In the genomic region with DNA sequence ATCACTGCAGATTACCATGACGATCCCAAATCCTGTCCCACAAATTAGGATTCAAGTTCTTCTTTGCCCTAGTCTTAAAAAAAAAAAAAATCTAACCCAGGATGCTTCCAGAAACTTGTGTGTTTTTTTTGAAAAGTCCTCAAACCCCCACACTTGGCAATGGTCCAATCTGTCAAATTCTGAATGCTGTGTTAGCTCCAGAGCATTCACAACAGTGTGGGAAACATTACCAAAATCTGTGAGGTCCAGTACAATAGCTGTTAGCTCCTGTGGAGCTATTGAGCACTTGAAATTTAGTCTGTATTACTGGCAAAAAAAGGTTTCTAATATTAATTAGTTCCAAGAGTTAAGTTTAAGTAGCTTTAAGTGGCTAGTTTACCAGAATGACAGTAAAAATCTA, we compare ENCODE assay signal across 20 mouse cellular contexts.
DNase-seq lines count a peak whose midpoint lies in the region; ATAC-seq lines count a peak whose summit lies in the region.
"Had no signal": no experiment of that assay in that cellular context is flagged by ENCODE, and none has a peak within 500 bp of the region (broad histone marks: within the 10 kb centered on the region; RNA-seq: fewer than 3 reads in every experiment).

No protein-coding gene starts in this region.

- no peak overlapping the region for H3K4me3 ChIP-seq in hindbrain, embryonic 11.5 days (ENCODE audit: low read depth, low read length)
- no peak overlapping the region for H3K4me3 ChIP-seq in hindbrain, embryonic 13.5 days
- H3K4me3 ChIP-seq in midbrain, embryonic 14.5 days (replicated peaks; ENCODE audit: low read depth, low read length) = no peak overlapping the region
- no peak overlapping the region for H3K4me3 ChIP-seq in midbrain, embryonic 16.5 days (ENCODE audit: low read depth, low read length)
- no peak overlapping the region for H3K4me3 ChIP-seq in forebrain, embryonic 14.5 days (ENCODE audit: low read depth, low read length)
- H3K4me3 ChIP-seq: embryonic facial prominence, embryonic 12.5 days; erythroblast, embryonic 14.5 days; heart, embryonic 10.5 days; megakaryocyte, embryonic 14.5 days; neural tube, embryonic 12.5 days had no signal

- H3K4me2 ChIP-seq in hindbrain, embryonic 11.5 days (replicated peaks; ENCODE audit: low read depth, low read length) = no peak overlapping the region
- H3K4me2 ChIP-seq in hindbrain, embryonic 13.5 days = no peak overlapping the region
- no peak overlapping the region for H3K4me2 ChIP-seq in midbrain, embryonic 14.5 days (ENCODE audit: low read length)
- H3K4me2 ChIP-seq in midbrain, embryonic 16.5 days (ENCODE audit: low read length) = no peak overlapping the region
- no peak overlapping the region for H3K4me2 ChIP-seq in forebrain, embryonic 14.5 days (ENCODE audit: low read length)
- H3K4me2 ChIP-seq: embryonic facial prominence, embryonic 12.5 days; neural tube, embryonic 12.5 days had no signal

- H3K27ac ChIP-seq in hindbrain, embryonic 11.5 days (ENCODE audit: low read depth, low read length) = no peak overlapping the region
- H3K27ac ChIP-seq in hindbrain, embryonic 13.5 days = no peak overlapping the region
- H3K27ac ChIP-seq in midbrain, embryonic 14.5 days (replicated peaks; ENCODE audit: low read depth, low read length) = no peak overlapping the region
- H3K27ac ChIP-seq in midbrain, embryonic 16.5 days (ENCODE audit: low read length) = no peak overlapping the region
- no peak overlapping the region for H3K27ac ChIP-seq in forebrain, embryonic 14.5 days (ENCODE audit: low read depth, low read length)
- H3K27ac ChIP-seq: embryonic facial prominence, embryonic 12.5 days; heart, embryonic 10.5 days; neural tube, embryonic 12.5 days had no signal

- H3K4me1 ChIP-seq in hindbrain, embryonic 11.5 days (replicated peaks; ENCODE audit: control insufficient read depth, insufficient read depth, low read length) = no peaks in the 10 kb centered on the region
- H3K4me1 ChIP-seq in hindbrain, embryonic 13.5 days (replicated peaks) = no peaks in the 10 kb centered on the region; the same call in 1 of the 2 replicates
- no peaks in the 10 kb centered on the region for H3K4me1 ChIP-seq in midbrain, embryonic 14.5 days (ENCODE audit: control insufficient read depth, insufficient read depth, low read length)
- no peaks in the 10 kb centered on the region for H3K4me1 ChIP-seq in midbrain, embryonic 16.5 days (ENCODE audit: control insufficient read depth, insufficient read depth, low read length)
- H3K4me1 ChIP-seq in forebrain, embryonic 14.5 days (ENCODE audit: control insufficient read depth, insufficient read depth, low read length) = peaks cover 4% of the 10 kb centered on the region
- H3K4me1 ChIP-seq: embryonic facial prominence, embryonic 12.5 days; heart, embryonic 10.5 days; megakaryocyte, embryonic 14.5 days; neural tube, embryonic 12.5 days had no signal

- H3K27me3 ChIP-seq in hindbrain, embryonic 11.5 days (ENCODE audit: control insufficient read depth, insufficient read depth, low read length) = no peaks in the 10 kb centered on the region
- no peaks in the 10 kb centered on the region for H3K27me3 ChIP-seq in hindbrain, embryonic 13.5 days
- H3K27me3 ChIP-seq in midbrain, embryonic 14.5 days (ENCODE audit: control insufficient read depth, insufficient read depth, low read length) = 0 out of 2 replicates have a peak, but pooled peaks cover 3% of the 10 kb centered on the region
- no peaks in the 10 kb centered on the region for H3K27me3 ChIP-seq in midbrain, embryonic 16.5 days (ENCODE audit: control insufficient read depth, insufficient read depth, low read depth, low read length)
- no peaks in the 10 kb centered on the region for H3K27me3 ChIP-seq in forebrain, embryonic 14.5 days (replicated peaks; ENCODE audit: control insufficient read depth, insufficient read depth, low read length)
- H3K27me3 ChIP-seq: embryonic facial prominence, embryonic 12.5 days; megakaryocyte, embryonic 14.5 days; neural tube, embryonic 12.5 days had no signal

- peak; percentile 20 for DNase-seq in hindbrain, embryonic 11.5 days (ENCODE audit: low spot score)
- DNase-seq in midbrain, embryonic 14.5 days = peak; percentile 79
- peak; percentile 7 for DNase-seq in adipocyte (ENCODE audit: low spot score)
- DNase-seq in forebrain, embryonic 14.5 days (ENCODE audit: low spot score) = peak; percentile 83
- DNase-seq in thymus, postnatal 0 days (ENCODE audit: low spot score) = no peak
- DNase-seq in frontal cortex, postnatal 14 days (ENCODE audit: low spot score in 2 of 2) = no peak
- DNase-seq: adrenal gland, postnatal 14 days; cerebellum, adult 18-20 months; kidney, adult 11 months; liver; lung, postnatal 14 days; spleen, adult 18-20 months had no signal

- 0 out of 2 replicates have a peak, but pooled peaks cover 3% of the 10 kb centered on the region for H3K36me3 ChIP-seq in hindbrain, embryonic 11.5 days (ENCODE audit: control insufficient read depth, insufficient read depth, low read length)
- peaks cover 23% of the 10 kb centered on the region for H3K36me3 ChIP-seq in hindbrain, embryonic 13.5 days
- peaks cover 26% of the 10 kb centered on the region for H3K36me3 ChIP-seq in midbrain, embryonic 14.5 days (ENCODE audit: control insufficient read depth, insufficient read depth, low read length)
- H3K36me3 ChIP-seq in midbrain, embryonic 16.5 days (ENCODE audit: control insufficient read depth, insufficient read depth, low read length) = peaks cover 3% of the 10 kb centered on the region; the same call in 1 of the 2 replicates
- peaks cover 17% of the 10 kb centered on the region; the same call in 1 of the 2 replicates for H3K36me3 ChIP-seq in forebrain, embryonic 14.5 days (ENCODE audit: control insufficient read depth, insufficient read depth, low read length)

- no peaks in the 10 kb centered on the region for H3K9me3 ChIP-seq in hindbrain, embryonic 11.5 days (ENCODE audit: control insufficient read depth, low read length)
- H3K9me3 ChIP-seq in hindbrain, embryonic 13.5 days = no peaks in the 10 kb centered on the region
- H3K9me3 ChIP-seq in midbrain, embryonic 14.5 days (ENCODE audit: control insufficient read depth, low read length) = no peaks in the 10 kb centered on the region
- H3K9me3 ChIP-seq in midbrain, embryonic 16.5 days (replicated peaks; ENCODE audit: control insufficient read depth, low read length, poor library complexity, severe bottlenecking) = no peaks in the 10 kb centered on the region
- no peaks in the 10 kb centered on the region for H3K9me3 ChIP-seq in forebrain, embryonic 14.5 days (replicated peaks; ENCODE audit: control insufficient read depth, low read length)
- H3K9me3 ChIP-seq: embryonic facial prominence, embryonic 12.5 days; heart, embryonic 10.5 days; megakaryocyte, embryonic 14.5 days; neural tube, embryonic 12.5 days had no signal

- no peak overlapping the region for H3K9ac ChIP-seq in hindbrain, embryonic 11.5 days (ENCODE audit: low read depth, low read length)
- H3K9ac ChIP-seq in hindbrain, embryonic 13.5 days = no peak overlapping the region
- H3K9ac ChIP-seq in midbrain, embryonic 14.5 days (replicated peaks; ENCODE audit: low read length) = no peak overlapping the region
- no peak overlapping the region for H3K9ac ChIP-seq in midbrain, embryonic 16.5 days (ENCODE audit: low read depth, low read length)
- no peak overlapping the region for H3K9ac ChIP-seq in forebrain, embryonic 14.5 days (ENCODE audit: low read length)
- H3K9ac ChIP-seq: embryonic facial prominence, embryonic 12.5 days; neural tube, embryonic 12.5 days had no signal

- 0 out of 2 replicates have a peak, but pooled peaks have one; percentile 51 for ATAC-seq in hindbrain, embryonic 11.5 days (ENCODE audit: low FRiP score)
- no peak for ATAC-seq in hindbrain, embryonic 13.5 days (ENCODE audit: low FRiP score)
- ATAC-seq in midbrain, embryonic 14.5 days (ENCODE audit: low FRiP score, low TSS enrichment) = no peak
- no peak for ATAC-seq in midbrain, embryonic 16.5 days
- ATAC-seq in forebrain, embryonic 14.5 days = peak; percentile 68; the same call in 1 of the 2 replicates
- ATAC-seq: activated CD4-positive, CD25-positive, alpha-beta regulatory T cell, adult 4 months had no signal

- 84% methylated on average over 1 of the region's 1 CpGs for WGBS in hindbrain, embryonic 11.5 days
- WGBS in hindbrain, embryonic 13.5 days = 61% methylated on average over 1 of the region's 1 CpGs
- 32% methylated on average over 1 of the region's 1 CpGs for WGBS in midbrain, embryonic 14.5 days
- WGBS in midbrain, embryonic 16.5 days = 44% methylated on average over 1 of the region's 1 CpGs
- 6% methylated on average over 1 of the region's 1 CpGs for WGBS in forebrain, embryonic 14.5 days

Comparison
In these comparisons a context has a peak if more than half of its experiments do, and no peak if none do; other contexts are left out.
1. ATAC-seq: peak in hindbrain, embryonic 11.5 days (single experiment) and forebrain, embryonic 14.5 days (single experiment); none in hindbrain, embryonic 13.5 days (single experiment), midbrain, embryonic 14.5 days (single experiment) and midbrain, embryonic 16.5 days (single experiment).
2. DNase-seq: peak in hindbrain, embryonic 11.5 days (single experiment), midbrain, embryonic 14.5 days (single experiment), adipocyte (single experiment) and forebrain, embryonic 14.5 days (single experiment); none in thymus, postnatal 0 days (single experiment) and frontal cortex, postnatal 14 days (0 of 2).